Mouse (Mus musculus): Measurements from ENCODE around the gene Tbc1d1.

DNA sequence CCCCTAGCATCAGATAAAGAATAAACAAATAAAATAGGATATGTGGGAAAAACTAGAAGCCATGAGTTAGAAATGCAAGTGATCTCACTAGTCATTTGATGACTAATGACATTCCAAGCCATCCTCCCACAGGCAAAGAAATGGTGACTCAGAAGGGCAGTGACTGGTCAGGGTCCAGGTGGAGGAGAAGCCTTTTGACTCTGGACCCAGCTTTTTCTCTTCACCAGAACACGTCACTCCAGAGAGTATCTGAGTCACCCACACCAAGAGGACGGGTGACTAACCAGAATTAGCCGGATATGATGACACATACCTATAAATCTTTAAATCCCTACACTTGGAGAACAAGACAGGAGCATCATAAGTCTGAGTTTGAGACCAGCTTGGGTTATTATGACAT lies 43.7 kb upstream of the Tbc1d1 start:
- no peak for TF ChIP-seq CTCF (IDR thresholded peaks at IDR 0.05; ENCODE audit: insufficient read depth, low read length)
- TF ChIP-seq POLR2A (IDR thresholded peaks at IDR 0.05; ENCODE audit: borderline replicate concordance, extremely low read depth, low read depth, low read length) = no peak

Measured in lung, adult 2 months (tissue).